Mouse (Mus musculus) MEL (cell line): ENCODE measurements around the gene Cadm2.

Experiments
- CTCF ChIP-seq, 3 experiments: IDR thresholded peaks in 2 of 3; conservative IDR thresholded peaks in 1 of 3; 2 replicates each; pipeline ENCODE4 v1.5.1; 2011 to 2012; ENCODE audit warnings: low read length in 3 of 3, low read depth in 2 of 3, mild to moderate bottlenecking in 2 of 3, improper control_type of control experiment in 1 of 3, inconsistent platforms in 1 of 3, mixed read lengths in 1 of 3, moderate library complexity in 1 of 3; ENCODE audit not compliant: control insufficient read depth in 1 of 3, insufficient read depth in 1 of 3, poor library complexity in 1 of 3, severe bottlenecking in 1 of 3
- E2F4 ChIP-seq: IDR thresholded peaks from 2 replicates; pipeline ENCODE4 v1.6.1; 2011; ENCODE audit warnings: low read depth, low read length, improper control_type of control experiment, borderline replicate concordance
- ETS1 ChIP-seq: IDR thresholded peaks from 2 replicates; pipeline ENCODE4 v1.6.1; 2012; ENCODE audit warnings: low read depth, mild to moderate bottlenecking, inconsistent platforms, low read length, improper control_type of control experiment, moderate library complexity
- MEF2A ChIP-seq: IDR thresholded peaks from 2 replicates; pipeline ENCODE4 v1.6.1; 2014; ENCODE audit warnings: low read depth, mild to moderate bottlenecking, inconsistent platforms, low read length, improper control_type of control experiment; ENCODE audit not compliant: poor library complexity, insufficient replicate concordance, severe bottlenecking; ENCODE audit errors: extremely low read depth
- POLR2AphosphoS2 ChIP-seq: IDR thresholded peaks from 2 replicates; pipeline ENCODE4 v1.6.1; 2011; ENCODE audit warnings: low read length, improper control_type of control experiment
- UBTF ChIP-seq: IDR thresholded peaks from 2 replicates; pipeline ENCODE4 v1.6.1; 2012; ENCODE audit warnings: low read depth, mild to moderate bottlenecking, inconsistent platforms, low read length, improper control_type of control experiment, moderate library complexity, borderline replicate concordance; ENCODE audit not compliant: insufficient read depth
- USF1 ChIP-seq: IDR thresholded peaks from 2 replicates; pipeline ENCODE4 v1.6.1; 2014; ENCODE audit warnings: low read depth, mild to moderate bottlenecking, inconsistent platforms, low read length, improper control_type of control experiment, moderate library complexity

GRCm38 (mm10) chr16:67619416-67619815 lies 1.3 kb downstream of the Cadm2 start:
- no peak for TF ChIP-seq CTCF (IDR thresholded peaks at IDR 0.05 in 2 of 3, conservative IDR thresholded peaks at IDR 0.05 in 1 of 3; ENCODE audit: control insufficient read depth in 1 of 3, insufficient read depth in 1 of 3, low read depth in 2 of 3, low read length in 3 of 3, poor library complexity in 1 of 3, severe bottlenecking in 1 of 3)
- TF ChIP-seq UBTF: no peak
- TF ChIP-seq MEF2A: no peak
- no peak for TF ChIP-seq ETS1
- no peak for TF ChIP-seq POLR2AphosphoS2
- no peak for TF ChIP-seq USF1
- TF ChIP-seq E2F4: no peak
